Mouse (Mus musculus) CH12F3 (cell line): Measurements from ENCODE around the gene Dcdc2b.

Experiments used
- in situ Hi-C: fragments of 300-500 bp; cut with MboI; formaldehyde crosslinking; loops from 2 replicates; pipeline ENCODE4 v1.14.3; 2020; ENCODE audit warnings: low sequenced_read_pairs

Gene Dcdc2b

GRCm38 (mm10) chr4:129614093-129614492, at the start of gene Dcdc2b:
Gene Dcdc2b, minus strand, starts transcription at chr4:129614257.
- in situ Hi-C loops: loop anchor here (25.0 kb wide), 1 partner anchor 252 kb away; no protein-coding TSS in a partner anchor

DNA sequence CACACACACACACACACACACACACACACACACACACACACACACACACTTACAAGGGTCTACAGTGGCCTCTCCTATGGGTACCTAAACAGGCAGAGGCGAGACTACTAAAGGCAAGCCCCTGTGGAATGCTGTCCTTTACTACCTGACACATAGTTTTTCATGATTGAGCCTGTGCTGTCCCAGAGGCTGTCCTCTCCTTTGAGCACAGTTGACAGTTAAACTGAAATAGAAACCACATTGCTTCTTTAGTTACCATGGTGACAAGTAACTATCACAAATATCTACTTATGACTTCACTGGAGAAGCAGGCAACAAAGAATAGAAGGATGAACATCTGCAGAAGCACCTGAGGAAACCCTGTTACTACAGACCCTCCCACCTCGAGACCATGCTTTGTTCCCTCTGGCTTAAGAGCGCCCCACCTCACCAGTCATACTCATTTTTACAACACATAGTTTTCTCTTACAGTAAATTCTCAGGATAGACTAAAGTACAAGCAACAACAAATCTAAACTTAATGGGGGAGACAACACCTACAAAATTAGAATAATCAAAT, 48.3 kb upstream of the Dcdc2b start:
- in situ Hi-C loops: no loop called here

- in situ Hi-C loops: no loop called here
These were observed 47.5 kb upstream of the Dcdc2b start for GRCm38 (mm10) chr4:129661584-129661983.

GRCm38 (mm10) chr4:129654770-129655169, 40.7 kb upstream of the Dcdc2b start:
- in situ Hi-C loops: no loop called here

DNA sequence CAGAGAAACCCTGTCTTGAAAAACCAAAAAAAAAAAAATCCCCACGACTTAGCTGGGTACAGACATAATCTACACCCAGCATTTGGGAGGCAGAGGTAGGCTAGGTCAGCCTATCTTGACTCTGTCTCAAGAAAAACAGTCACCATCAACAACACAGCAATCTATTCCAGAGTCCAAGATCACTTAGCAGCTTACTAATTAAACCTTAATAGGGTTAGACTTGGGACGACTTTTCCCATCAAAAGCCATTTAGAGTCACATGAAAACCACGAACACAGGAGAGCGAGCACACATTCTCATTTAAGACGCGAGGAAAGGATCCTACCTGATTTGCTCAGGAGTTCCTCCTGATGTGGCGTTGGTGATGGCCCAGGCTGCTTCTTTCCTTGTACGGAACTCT, 36.3 kb upstream of the Dcdc2b start:
- in situ Hi-C loops: no loop called here

- in situ Hi-C loops: no loop called here
These were observed 34.6 kb upstream of the Dcdc2b start for GRCm38 (mm10) chr4:129648656-129649055.

DNA sequence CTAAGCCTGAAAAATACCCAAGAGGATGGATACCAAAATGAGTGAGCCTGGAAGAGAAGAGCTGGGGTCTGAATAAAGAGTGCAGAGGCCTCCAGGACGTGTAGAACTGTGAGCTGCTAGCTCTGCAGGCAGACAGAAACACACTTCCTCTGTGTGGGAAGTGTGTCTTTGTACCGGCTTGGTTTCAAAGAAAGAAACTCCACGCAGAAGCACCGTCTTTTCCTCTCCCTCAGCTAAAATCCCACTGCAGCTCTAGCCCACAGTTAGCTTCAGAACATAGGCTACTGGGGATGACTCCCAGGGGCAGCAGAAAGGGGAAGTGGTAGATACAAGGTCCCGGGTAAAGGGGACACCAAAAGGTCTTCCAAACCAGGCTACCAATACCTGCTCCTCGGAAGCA, 31.1 kb upstream of the Dcdc2b start:
- in situ Hi-C loops: no loop called here

DNA sequence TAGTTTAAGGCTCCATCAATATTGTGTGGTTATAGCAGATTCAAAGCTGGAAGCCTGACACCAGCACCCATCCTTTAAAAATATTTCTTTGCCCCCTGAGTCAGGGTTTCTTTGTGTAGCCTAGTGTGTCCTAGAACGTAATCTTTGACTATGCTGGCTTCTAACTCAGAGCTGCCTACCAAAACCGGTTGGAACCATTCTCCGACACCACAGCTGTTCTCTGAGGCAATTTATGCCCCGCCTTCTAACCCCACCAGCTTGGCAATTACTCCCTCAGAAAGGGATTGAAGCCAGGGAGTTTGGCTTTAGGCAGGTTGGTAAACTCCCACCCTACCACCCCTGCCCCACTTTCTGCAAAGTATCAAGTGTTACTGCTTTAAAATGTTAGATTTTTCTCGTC, 27.7 kb upstream of the Dcdc2b start:
- in situ Hi-C loops: no loop called here

DNA sequence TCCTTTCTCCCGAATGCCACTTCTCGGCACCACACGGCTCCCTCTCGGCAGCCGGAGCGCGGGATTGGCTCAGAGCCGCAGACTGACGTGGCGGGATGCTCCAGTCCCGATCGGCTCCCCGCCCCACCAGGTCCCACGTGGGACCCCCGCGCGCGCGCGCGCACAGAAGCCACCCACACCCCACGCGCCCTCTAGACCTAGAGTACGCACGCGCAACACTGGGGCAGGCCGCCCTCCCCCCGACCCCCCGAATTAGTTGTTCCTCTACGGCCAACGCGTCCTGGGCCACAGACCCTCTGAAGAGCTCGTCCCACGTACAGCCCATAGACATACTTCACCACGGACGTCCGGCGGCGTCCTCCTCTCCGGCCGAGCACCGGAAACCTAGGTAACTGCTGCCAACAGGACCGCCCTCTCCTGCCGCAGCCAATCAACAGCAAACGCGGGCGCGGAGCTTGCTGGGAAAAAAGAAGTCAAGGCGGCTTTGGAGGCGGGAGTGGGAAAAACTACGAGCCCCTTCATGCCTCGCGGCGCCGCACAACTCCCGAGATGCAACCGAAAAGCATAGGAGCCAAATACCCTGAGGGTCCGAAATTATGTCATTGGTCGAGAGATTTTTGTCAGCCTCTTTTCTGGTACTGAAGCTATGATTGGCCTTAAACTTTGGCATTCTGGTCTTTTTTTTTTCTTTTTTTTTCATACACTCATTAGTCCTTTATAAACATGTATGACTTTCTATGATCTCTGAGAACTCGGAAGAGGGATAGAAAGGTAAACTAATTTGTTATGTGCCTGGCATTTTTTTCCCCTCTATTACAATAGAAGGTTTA, 26.8 kb upstream of the Dcdc2b start, which contains the start of gene Txlna:
TSS of gene Txlna (minus strand) at position 428 of the 830 bp plus-strand sequence.
- in situ Hi-C loops: no loop called here

DNA sequence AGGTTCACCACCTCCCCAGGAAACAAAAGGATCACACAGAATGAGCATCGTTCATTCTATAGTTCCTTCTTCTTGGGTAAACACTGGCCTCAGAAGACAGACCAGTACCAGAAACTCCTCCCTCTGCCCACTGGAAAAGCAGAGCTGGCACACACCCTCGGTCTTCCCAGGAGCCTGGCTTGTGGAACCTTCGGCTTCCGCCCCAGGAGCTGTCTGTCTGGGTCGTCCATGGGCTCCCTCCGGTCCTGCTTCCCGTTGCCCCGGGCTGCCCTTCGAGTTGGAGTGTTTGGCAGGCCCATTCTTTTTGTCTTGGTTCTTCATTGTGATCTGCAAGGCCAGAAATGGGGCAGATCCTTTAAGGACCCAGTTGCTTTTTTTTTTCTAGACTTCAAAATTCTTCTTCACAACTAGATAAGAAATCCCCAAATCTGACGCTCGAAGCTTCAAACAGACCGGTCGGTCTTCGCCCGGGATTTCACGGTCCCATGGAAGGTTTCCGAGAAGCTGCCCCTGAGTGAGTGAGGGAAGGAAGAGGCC, 26.1 kb upstream of the Dcdc2b start:
- in situ Hi-C loops: no loop called here

DNA sequence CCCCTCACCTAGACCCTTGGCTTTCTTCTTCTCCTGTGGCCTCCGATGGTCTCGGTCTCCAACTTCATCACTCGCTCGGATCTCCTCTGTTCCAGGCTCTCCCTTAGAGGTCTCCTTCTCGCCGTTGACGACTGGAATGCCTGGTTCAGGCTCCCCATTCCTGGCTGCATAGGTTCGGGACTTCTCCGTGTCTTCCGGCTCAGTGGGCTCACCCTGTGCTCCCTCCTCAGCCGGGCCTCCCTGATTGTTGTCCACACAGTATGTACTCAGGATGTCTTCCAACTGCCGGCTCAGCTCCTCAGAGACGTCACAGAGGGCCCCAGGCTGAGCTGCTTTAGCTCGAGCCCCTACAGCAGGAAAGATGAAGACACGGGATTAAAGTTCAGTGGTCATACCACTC, 25.2 kb upstream of the Dcdc2b start:
- in situ Hi-C loops: no loop called here

DNA sequence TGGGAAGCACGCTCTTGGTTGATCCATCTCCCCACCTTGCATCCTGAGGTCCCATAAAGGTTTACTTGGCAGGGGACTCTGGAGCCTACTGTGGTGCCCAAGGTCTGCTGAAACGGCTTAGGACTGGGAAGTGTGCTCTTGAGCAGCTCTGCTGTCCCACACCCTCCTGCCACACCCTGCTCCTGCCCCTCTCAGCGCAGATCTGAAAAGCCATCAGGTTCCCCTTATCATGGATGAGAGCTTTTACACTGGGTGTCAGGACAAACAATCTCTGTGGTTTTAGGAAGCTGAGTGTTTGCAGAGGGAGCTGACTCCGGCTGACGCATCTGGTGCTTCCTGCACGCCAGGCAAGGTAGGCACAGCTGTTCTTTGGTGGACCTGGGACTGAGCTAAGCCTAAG, 19.8 kb upstream of the Dcdc2b start:
- in situ Hi-C loops: no loop called here

DNA sequence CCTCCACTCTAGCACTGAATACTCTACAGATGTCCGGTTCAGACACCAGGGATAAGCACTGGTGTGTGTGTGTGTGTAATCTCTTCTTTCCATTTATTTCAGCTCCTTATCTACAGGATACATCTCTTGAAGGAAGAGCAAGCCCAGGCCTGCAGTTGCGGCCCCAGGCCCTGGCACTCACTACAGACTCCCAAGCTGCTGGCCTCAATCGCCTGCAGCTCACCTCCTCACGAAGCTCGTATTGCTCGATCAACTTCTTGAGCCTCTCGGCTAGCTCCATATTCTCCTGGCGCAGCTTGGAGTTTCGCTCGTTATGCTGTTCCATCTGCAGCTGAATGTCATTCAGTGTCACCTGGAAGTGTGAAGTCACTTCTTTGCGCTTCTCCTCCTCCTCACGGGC, 17.8 kb upstream of the Dcdc2b start:
- in situ Hi-C loops: no loop called here

DNA sequence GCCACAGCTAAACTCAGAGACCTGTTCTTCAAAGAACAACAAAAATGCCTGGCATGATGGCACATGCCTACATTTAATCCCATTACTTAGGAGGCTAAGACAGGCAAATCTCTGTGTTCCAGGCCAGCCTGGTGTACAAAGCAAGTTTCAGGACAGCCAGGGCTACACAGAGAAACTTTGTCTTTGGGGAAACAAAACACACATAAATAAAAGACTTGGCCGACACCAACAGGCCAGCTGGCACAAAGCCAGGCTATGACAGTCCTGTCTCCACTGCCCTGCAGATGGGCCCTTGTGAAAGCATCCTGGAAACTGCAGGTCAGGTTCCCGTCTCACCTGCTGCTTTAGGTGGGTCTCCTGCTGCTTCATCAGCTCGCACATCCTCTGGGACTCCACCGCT, 16.9 kb upstream of the Dcdc2b start:
- in situ Hi-C loops: no loop called here

DNA sequence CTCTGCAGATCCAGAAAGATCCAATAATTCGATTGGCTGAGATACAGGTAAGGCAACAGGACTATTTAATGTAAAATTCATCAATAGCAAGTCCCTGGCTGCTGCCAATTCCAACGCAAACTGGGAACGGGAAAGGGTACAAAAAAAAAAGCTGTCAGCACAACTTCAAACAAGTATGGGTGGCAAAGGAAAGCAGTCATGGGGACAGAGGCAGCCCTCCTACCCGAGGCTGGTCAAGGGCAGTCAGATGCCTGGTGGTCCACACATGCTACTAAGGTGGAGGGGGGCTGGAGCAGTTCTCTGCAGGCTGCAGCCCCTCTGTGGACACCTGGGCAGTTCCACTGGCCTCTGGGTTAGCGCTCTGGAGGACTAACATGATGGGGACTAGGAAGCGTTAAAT, 12.0 kb upstream of the Dcdc2b start:
- in situ Hi-C loops: no loop called here

GRCm38 (mm10) chr4:129625496-129625895, 11.4 kb upstream of the Dcdc2b start:
- in situ Hi-C loops: no loop called here

DNA sequence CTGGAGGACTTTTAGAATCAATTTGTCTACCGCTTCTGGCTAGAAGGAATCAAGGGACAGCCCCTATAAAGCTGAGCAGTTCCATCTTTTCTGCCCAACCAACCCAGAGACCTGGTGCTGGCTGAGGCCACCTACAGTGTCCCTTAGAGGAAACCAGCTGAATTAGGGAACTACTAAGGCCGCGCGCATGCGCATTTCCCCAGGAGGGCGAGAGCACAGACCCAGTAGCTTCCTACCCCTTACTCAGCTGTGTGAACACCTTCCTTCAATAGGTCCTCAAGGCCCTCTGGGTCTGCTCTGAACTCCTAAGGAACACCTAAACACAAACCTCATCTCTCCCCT, 10.9 kb upstream of the Dcdc2b start:
- in situ Hi-C loops: no loop called here

- in situ Hi-C loops: loop anchor here (25.0 kb wide), 1 partner anchor 262 kb away; no protein-coding TSS in a partner anchor
These were observed 10.4 kb upstream of the Dcdc2b start for GRCm38 (mm10) chr4:129624281-129625028.

DNA sequence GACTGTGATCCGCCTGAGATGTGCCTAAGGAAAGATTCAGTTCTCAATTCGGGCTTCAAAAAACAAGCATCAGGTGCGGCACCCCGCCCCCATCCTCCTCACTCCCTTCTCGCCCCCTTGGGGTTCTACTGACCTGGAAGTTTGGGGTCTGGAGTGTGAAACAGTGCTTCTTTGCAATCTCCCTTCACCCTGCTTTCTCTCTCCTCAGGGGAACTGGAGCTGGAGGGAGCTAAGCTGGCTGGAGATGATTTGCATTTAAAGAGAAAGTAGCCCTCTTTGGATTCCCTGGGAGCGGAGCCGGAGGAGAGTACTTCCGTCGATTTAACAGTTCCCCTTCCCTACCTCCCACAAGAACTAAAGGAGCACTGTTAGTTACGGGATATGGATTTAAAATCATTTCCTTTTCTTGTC, 9.6 kb upstream of the Dcdc2b start, which contains the start of gene Ccdc28b:
TSS of gene Ccdc28b (minus strand) at position 267 of the 411 bp plus-strand sequence.
- in situ Hi-C loops: loop anchor here (25.0 kb wide), 1 partner anchor 261 kb away; no protein-coding TSS in a partner anchor

DNA sequence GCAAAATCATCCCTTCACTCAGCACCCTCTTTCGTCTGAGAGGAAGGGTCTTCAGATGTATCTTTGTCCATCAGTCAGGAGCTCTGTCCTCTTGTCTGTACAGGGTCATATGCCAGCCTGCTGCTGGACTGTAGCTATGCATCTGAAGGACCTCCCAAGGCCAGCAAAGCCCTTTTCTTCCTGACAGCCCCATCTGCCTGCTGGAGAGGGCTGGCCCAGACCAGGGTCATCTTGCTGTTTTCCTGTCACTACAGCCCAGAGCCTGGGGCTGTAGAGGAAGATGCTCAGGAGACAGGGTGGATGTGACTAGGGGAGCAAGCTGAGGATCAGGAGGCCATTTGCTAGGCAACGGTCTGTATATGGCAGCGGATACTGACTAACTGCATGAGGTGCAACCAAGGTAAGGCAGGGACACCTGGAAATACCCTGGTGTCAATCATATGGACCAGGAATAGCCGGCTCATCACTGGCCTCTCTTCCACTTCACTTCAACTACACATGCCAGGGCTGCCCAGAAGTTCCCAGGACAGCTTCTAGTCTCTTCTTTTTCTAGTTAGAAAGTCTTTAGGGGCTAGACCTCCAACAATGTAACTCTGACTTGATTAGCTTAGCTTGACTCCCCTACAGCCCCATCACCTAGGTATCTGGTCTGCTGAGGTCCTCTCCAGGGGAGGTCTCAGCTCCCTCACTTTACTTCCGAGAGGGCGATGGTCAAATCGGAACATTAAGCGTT, 8.9 kb upstream of the Dcdc2b start:
- in situ Hi-C loops: loop anchor here (25.0 kb wide), 1 partner anchor 261 kb away; no protein-coding TSS in a partner anchor
